Mouse (Mus musculus) embryo, embryonic 11.5 days (tissue): ENCODE results near the gene Snx32.
"Not testable (repeated sequence)": the region's sequence is repeated elsewhere in the genome, so short reads cannot be mapped to it uniquely, and the experiment has no call there.

Experiments
- DNase-seq: peaks from one replicate; pipeline ENCODE4 v3.0.0-alpha.2; 2012; ENCODE audit warnings: low read depth, low spot score

Gene Snx32

DNA sequence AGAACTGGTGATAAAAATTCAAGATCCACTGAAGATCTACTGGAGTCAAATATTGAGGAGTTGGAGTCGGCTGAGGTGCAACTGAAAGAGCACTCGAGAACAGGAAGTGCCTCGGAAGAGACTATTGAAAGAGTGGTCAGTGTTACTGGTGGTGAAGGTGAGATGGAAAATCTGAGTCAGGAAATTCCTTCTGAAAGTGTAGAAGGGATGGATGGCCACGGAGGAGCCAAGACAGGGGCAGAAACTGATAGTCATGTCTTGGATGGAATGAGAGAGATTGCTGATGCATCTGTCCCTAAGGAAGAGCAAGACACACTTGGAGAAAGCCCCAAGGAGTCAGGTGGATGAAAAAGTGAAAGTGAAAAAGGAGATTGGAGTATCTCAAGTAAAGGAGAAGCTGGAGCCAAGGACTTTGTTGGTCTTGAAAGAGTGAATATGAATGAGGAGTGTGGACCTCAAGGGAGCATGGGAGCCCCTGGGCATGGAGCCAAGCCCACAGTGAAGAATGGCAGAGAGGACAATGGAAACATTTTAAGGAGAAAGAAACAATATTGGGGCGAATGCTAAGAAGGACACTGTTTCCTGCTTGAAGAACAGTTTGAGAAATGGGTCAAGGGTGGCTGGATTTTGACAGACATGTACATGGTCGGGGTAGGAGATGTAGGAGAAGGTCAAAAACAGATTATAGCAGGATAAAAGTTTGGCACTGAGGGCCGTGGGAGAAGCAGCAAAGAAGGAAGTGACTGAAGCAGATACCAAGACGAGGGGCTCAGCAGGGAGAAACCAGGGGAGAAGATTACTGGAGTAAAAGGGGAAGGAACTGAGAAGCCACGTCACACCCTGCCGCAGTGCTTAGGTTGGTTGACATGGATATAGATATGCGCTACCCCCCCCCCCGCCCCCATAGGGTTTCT is 2.0 kb upstream of the Snx32 start:
- no peak for DNase-seq

DNA sequence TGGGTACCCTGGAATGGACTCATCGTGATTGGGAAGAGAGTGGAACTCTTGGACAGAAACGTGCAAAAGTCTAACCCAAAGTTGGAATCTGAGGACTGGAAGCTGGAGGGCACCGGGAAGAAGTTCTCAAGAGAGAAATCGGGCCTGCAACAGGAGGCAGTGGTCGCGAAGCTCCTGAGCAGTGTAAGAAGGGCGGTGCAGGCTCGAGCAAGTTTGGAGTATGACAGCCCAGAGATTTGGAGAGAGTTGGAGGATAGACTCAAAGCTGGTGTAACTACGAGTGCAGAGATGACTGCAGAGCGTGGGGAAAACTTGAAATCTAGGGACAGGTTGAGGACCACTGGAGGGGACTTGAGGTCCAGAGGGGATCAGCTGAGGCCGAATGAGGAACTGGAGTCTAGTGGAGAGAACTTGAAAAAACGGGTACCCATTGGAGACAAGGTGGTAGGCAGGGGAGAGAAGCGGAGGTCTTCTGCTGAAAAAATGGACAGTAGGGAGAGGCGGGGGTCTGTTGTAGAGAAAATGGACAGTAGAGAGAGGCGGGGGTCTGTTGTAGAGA is 815 bp upstream of the Snx32 start:
- DNase-seq, result no peak

DNA sequence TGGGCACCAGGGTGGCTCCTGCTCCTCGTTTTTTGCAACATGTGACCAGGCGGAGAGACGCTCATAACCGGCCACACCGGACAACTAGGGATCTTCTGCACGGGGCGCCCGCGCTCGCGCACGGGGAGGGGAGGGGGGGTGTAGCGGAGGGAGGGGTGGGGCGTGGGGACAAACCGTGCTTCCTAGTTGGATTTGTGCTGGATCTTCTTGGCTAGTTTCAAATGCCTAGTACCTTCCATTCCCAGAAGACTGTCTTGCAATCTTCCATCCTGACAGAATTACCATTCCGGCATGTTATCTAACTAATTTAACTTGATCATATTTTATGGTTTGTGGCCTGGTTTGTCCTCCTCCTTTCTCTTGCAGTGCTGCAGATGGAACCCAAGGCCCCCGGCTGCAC is 6.7 kb downstream of the Snx32 start, which contains the start of gene 1700020D05Rik:
TSS of gene 1700020D05Rik (minus strand) at position 101 of the 400 bp plus-strand sequence.
- no peak for DNase-seq

DNA sequence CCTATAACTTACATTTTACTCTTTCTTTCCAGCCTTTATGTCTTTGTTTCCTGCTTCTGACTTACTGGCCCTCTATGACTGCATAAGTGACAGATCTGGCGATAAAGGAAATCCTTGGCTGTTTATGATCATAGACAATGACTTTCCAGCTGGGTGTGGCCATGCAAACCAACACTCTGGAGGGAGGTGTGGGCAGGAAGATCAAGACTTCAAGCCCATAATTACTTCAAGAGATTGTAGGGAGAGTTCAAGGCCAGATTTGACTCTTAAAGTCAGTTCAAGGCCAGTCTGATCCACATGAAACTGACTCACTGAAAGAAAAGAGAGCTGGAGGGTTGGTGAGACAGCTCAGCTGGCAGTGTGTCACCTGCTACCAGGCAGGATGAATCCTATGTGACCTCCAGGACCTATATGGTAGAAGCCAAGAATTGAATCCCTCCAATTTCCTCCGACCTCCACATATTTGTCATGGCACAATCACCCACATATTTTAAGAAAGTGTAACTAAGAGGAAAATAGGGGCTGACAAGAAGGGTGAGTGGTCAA is 9.9 kb downstream of the Snx32 start:
- DNase-seq, result no peak

DNA sequence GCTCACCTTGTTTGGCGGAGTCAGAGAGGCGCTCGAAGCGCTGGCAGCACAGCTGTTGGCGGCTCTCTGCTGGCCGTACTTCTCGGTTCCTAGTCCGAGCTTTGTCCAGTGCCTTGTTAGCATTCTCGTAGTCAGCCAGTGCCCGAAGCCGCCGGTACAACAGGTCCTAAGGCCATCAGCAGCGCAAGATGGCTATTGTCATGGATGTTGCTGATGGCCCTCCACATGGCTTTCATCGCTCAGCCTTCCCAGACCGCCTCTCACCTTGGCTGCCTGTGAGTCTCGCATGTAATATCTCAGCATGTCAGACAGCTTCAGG is 14.3 kb downstream of the Snx32 start:
- DNase-seq, result no peak

DNA sequence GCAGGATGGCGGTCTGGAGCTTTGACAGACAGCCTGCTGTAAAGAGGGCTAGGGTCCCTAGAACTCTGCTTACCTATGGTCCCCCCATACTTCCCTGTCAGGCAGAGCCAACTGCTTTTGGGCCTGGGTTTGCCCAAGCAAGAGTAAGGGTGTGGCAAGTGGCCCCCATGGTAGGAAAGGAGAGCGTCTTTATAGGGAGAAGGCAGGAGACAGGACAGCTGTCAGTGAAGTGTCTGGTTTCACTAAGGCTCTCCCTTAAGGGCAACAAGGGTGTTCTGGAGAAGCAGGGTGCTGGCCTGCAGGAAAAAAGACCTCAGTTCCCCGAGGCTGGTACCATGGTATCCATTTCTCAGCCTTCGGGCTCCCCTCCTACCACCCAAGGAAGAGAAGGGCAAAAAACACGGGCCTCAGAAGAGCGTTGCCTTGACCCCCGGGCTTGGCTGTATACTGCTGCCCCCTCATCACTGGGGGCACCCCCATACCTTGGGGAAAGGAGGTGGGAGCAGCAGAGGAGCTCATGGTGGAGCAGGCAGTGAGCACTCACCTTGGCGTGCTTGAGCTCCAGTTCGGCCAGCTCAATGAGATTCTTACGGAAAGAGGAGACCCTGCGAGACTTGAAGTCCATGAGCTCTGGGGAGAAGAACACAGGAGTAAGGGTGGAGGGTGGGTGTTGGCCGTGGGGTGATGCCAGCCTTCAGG is 14.8 kb downstream of the Snx32 start:
- DNase-seq, result no peak

DNA sequence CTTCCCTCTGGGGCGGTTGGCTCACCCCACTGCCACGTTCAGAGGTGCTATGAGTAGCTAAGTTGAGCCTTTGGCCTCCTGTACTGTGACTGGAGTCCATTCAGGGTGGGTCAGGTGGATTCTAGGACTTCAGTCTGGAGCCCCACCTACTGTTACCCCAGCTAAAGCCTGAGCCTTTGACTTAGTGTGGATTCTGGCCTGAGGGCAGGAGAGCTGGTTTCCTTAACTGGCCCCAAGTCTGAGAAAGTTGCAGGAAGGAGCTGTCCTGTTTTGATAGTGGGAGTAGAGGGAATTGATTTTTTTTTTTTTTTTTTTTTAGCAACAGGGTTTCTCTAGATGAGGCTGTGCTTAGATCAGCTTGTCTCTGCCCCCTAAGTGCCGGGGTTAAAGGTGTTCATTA is 16.0 kb downstream of the Snx32 start:
- no peak for DNase-seq

DNA sequence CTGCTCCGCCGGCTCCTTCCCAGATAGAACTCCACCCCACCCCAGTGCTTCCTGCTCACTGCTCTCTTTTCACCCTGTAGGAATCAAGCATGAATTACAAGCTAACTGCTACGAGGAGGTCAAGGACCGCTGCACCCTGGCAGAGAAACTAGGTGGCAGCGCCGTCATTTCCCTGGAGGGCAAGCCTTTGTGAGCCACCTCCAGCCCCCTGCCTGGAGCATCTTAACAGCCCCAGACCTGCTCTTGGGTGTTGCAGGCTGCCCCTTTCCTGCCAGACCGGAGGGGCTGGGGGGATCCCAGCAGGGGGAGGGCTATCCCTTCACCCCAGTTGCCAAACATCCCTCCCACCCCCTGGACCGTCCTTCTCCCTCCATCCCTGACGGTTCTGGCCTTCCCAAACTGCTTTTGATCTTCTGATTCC is 17.0 kb downstream of the Snx32 start:
- DNase-seq, result not testable (repeated sequence)

DNA sequence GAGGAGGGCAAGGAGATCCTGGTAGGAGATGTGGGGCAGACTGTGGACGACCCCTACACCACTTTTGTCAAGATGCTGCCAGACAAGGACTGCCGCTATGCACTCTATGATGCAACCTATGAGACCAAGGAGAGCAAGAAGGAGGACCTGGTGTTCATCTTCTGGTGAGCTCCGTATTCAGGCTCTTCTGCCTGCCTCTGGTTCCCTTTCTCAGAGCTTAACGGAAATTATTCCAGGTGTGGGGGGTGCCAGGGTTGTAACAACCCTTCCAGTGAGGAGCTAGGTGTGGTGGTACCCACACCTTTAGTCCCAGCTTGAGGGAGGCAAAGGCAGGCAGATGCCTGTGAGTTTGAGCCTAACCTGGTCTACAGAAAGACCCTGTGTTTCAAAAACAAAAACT is 17.7 kb downstream of the Snx32 start:
- no peak for DNase-seq

DNA sequence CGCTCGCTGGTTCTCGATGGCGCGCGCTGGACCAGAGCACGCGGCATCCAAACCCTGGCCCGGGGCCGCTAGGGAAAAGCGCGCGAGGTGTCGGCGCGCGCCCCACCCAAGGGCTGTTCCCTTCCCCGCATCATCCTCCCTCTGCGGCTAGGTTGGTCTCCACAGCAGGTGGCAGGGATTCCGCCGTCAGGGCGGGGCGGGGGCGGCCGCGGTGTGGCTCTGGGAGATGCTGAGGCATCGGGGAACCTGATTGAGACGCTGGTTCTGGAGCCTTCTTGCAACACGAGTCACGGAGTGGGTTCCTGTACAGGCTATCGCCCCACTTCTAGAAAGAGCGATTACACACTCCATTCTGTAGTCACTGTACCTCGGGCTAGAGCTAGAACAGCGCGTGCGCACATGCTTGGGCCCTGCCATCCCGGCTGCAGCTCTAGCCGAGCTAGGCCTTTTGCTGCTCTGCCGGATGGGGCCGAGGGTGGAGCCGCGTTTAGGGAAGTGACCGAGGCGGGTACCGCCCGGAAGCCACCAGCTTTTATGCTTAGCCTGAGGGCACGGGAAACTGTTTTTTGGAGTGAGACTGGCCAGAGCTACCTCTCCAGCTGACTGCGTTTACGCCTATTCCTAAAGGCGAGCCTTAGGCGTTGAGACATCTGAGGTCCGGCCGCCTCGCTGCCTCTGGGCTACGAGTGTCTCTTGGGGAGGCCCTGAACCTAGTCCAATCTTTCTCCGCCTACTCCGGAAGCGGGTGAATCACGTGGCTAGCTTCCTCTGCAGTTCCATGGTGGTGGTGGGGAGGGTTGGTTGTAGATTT is 19.2 kb downstream of the Snx32 start:
- DNase-seq, result peak; percentile 59

DNA sequence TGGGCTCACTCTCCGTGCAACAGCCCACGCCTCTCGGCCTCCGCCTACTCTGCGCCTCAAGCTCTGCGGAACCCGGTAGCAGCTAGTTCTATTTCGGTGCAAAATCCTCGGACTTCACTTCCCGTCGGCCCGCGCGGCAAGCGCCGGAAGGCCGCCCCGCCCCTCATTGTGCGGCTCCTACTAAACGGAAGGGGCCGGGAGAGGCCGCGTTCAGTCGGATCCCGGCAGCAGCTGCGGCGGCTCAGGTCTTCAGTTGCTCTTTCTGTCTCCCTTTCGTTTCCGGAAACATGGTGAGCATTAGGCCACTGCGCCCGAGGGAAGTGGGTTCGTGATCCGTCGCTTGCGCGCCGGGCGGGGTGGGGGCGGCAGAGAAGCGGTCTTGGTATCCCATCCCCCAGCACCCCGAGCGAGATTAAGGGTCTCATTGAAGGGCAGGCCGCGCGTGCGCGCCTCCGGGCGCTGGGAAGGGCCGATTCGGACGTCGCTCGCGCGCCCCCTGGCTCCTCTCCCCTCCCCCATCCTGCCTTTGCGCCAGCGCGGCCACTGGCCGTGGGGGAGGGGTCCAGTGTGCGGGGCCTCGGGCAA is 19.9 kb downstream of the Snx32 start, which contains the start of gene Cfl1:
TSS of gene Cfl1 (plus strand) at position 143 of the 585 bp plus-strand sequence.
- DNase-seq, result peak; percentile 92

DNA sequence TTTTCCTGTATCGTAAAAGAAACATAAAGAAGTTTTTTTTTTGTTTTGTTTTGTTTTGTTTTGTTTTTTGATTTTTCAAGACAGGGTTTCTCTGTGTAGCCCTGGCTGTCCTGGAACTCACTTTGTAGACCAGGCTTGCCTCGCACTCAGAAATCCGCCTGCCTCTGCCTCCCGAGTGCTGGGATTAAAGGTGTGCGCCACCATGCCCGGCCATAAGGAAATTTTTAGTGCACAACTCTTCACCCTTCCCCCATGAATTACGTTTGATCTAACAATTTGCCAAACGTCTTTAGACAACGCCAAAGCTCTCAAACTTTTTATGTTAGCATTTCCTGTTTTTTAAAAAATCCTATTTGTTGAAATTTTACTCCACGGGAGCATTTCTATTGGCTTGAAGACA is 20.6 kb downstream of the Snx32 start:
- DNase-seq, result not testable (repeated sequence)

DNA sequence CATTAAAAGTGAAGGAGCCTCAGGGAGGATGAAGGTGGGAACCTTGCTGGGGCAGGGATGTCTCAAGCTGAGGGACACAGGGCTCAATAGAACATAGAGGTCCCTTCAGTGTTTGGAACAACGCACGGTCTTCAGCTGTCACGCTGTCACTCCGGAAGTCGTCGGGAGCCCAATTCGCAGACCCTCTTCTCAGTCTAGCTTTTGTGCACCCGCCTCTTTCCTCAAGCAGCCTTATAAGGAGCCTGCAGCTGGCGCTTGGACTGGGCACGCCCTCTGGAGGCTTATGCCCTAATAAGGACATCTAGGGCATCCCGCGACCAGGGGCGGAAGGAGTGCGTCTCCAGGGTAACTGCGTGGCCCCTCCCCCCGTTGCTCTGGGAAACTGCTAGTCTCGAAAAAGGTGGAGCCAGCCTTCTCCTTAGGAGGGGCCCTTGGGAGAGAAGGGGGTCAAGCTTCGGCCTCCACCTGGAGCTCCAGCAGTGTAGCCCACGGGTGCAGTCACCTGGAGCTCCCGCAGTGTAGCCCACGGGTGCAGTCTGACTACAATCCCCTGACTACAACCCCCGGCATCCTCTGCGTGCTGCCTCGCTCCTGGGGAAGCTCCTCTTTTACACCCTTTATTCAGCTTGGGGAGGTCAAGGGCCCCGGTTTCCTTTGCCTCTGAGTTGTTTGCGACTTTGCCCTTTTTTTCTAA is 21.3 kb downstream of the Snx32 start:
- DNase-seq, result peak; percentile 94

DNA sequence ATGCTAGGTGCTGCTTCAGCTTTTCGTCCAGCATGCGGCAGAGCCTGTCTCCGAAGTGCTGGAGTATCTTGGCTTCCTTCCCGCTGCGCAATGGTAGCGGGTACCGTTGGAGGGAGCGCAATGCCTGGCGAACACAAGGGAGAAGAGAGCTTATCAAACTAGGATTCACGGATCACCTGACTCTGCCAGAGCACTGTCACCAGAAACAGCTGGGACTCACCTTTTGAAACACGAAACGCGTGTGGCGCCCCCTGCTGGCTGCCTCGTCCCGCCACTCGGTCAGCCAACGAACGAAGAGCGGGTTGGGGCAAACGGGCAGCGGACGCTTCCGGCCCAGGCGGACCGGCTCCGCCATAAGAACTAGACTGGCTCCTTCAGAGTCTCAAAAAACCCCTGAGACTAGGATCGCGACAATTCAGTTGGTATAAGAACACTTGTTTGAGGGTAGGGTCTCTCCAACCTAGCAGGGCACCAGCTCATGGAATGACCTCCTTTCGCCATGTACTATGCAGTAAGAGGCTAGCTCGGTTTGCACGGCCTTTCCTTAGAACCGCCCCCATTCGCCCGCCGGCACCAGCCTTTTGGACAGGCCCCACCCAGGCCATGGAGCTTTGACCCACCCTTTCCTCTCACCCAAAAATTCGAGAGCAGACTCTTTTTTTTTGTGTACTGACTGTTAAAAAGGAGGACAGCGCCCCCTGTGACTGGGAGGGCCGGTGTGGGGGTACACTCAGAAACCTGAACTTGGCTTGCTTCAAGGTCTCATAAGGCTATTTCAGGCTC is 22.4 kb downstream of the Snx32 start, which contains the start of gene Mus81:
TSS of gene Mus81 (minus strand) at position 635 of the 783 bp plus-strand sequence.
- DNase-seq, result peak; percentile 88

DNA sequence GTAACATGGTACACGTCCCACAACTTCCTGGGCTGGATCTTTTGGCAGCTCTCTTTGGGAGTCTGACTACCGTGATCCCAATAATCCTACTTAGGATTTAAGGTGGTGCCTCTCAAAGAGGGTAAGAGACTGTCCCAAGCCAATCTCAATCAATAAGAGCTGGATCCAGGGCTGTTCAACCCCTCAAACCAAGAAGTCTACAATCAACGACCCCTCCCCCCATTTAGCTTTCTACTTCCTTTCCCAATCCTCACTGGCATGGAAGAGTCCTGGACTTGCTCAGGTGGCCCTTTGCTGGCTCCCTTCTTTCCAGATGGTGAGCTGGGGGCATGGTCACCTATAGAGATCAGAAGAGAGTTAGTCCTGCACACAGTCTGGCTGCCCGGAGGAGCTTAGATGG is 23.6 kb downstream of the Snx32 start:
- no peak for DNase-seq

DNA sequence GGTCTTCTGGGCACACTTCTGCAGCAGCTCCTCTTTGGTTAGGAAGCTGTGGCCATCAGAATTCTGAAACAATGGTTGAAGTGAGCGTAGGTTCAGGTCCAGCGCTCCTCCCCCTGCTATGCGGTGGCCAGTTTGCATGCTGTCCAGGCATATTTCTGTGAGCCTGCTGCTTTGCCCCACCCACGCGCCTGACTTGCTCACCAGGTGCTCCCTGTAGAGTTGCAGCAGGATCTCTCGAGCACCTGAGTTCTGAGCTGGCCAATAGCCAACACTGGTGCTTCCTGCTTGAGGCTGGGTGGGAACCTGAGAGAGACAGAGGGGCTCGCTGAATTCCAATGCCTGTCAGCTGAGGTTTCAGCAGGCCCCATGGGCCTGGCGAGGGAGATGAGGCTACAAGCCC is 24.1 kb downstream of the Snx32 start:
- DNase-seq, result no peak

DNA sequence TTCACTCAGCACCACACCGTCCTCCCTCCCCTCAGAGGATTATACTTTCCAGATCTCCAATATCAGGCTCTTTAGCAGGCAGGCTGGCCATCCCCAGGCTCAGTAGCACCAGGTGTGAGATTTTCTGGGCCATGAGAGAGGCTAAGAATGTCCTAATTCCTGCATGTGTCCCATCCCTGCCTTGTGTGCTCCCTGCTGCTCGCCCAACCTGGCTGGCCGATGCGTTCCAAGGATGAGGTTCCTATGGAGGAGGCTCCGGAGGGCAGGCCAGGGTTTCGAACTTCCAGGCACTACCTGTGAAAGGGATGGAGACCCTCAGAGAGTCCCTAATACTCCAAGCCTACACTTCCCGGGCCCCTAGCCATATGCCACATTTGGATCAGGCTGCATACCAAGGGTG is 24.5 kb downstream of the Snx32 start:
- no peak for DNase-seq

DNA sequence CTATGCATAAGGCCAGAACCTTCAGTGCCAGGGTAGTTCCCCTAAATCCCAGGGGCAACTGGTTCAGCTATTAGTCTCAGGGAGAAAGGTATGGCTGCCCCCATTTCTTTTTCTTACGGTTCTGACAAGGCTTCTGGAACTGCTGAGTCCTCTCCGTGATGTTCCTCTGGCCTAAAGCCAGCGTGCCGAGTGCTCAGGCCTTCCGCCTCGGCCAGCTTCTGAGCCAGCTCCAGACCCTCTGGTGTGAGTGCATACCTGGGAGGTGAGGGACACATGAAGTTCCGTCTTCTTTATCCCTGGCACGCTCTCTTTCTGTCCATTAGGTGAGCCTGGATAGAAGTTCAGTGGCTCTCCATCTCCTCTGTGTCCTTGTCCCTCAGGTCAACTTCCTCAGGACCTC is 25.0 kb downstream of the Snx32 start:
- no peak for DNase-seq

DNA sequence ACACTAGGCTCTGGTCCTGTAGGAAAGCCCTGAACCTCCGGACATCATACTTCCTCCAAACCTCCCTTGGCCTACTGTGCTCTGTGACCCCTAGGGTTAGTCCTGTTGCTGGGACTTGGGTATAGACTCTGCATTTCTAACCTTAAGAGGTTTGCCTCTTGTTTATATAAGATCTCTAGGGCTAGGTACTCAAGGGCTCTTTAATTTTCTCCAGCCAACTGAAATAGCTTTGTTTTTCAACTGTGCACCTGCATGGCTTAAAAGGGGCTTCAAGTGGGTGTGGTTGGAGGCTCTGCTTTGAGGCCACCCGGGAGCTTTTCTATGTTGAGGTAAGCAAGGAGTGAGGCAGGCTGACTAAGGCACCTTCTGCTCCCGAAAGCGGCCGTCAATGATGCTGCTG is 25.8 kb downstream of the Snx32 start:
- no peak for DNase-seq
